Mouse (Mus musculus): ENCODE measurements around the gene Mast1. TPM values are rescaled to one million over a fixed set of nuclear protein-coding genes. Genes with fewer than 3 reads are reported as not detected.

Mast1 gene
- 0.14 and 0.35 TPM in 2 replicates for polyA plus RNA-seq (2012; rRNA removed; ENCODE audit: low replicate concordance)

GRCm38 (mm10) chr8:84936962-84937546 is at the start of gene Mast1:
Gene Mast1, minus strand, starts transcription at chr8:84937359.

GRCm38 (mm10) chr8:84978248-84978940 is 41.2 kb upstream of the Mast1 start, which contains the start of gene Junb:
Gene Junb, minus strand, starts transcription at chr8:84978718.

GRCm38 (mm10) chr8:84969241-84970134 is 32.3 kb upstream of the Mast1 start, which contains the start of the genes Gm49661, Prdx2 and Rnaseh2a:
Gene Gm49661, minus strand, starts transcription at chr8:84969433.
Gene Prdx2, plus strand, starts transcription at chr8:84969587.
Gene Rnaseh2a, minus strand, starts transcription at chr8:84969767.

GRCm38 (mm10) chr8:84946528-84947240 is 9.5 kb upstream of the Mast1 start, which contains the start of gene Rtbdn:
Gene Rtbdn, plus strand, starts transcription at chr8:84946991.

GRCm38 (mm10) chr8:84908421-84909161 is 28.6 kb downstream of the Mast1 start, which contains the start of gene Dnase2a:
Gene Dnase2a, plus strand, starts transcription at chr8:84908560.

GRCm38 (mm10) chr8:84901752-84902151 is 35.4 kb downstream of the Mast1 start, which contains the start of gene Klf1:
Gene Klf1, plus strand, starts transcription at chr8:84901928.

GRCm38 (mm10) chr8:84893709-84894134 is 43.4 kb downstream of the Mast1 start, which contains the start of gene Gcdh:
Gene Gcdh, minus strand, starts transcription at chr8:84893921.

GRCm38 (mm10) chr8:84871376-84872308 is 65.5 kb downstream of the Mast1 start, which contains the start of gene Syce2:
Gene Syce2, plus strand, starts transcription at chr8:84872111.

Other genes starting within 250 kb of the Mast1 start
- gene Nacc1, start 249.5 kb downstream of the Mast1 start, polyA plus RNA-seq (2012; rRNA removed; ENCODE audit: low replicate concordance): 89.1 and 102 TPM in 2 replicates
- gene Lyl1, start 235.9 kb downstream of the Mast1 start, polyA plus RNA-seq (2012; rRNA removed; ENCODE audit: low replicate concordance): 25.7 and 54.6 TPM in 2 replicates
- gene G430095P16Rik, start 214.4 kb downstream of the Mast1 start, polyA plus RNA-seq (2012; rRNA removed; ENCODE audit: low replicate concordance): 2.0 and 4.5 TPM in 2 replicates
- 59.5 and 91.6 TPM in 2 replicates for gene Nfix, start 137.0 kb downstream of the Mast1 start, polyA plus RNA-seq (2012; rRNA removed; ENCODE audit: low replicate concordance)
- 2.4 and 2.9 TPM in 2 replicates for gene Dand5, start 114.5 kb downstream of the Mast1 start, polyA plus RNA-seq (2012; rRNA removed; ENCODE audit: low replicate concordance)
- gene Gadd45gip1, start 105.8 kb downstream of the Mast1 start, polyA plus RNA-seq (2012; rRNA removed; ENCODE audit: low replicate concordance): 13.8 and 69.9 TPM in 2 replicates
- gene Rad23a, start 96.7 kb downstream of the Mast1 start, polyA plus RNA-seq (2012; rRNA removed; ENCODE audit: low replicate concordance): 82.5 and 118 TPM in 2 replicates
- 159 and 214 TPM in 2 replicates for gene Calr, start 90.4 kb downstream of the Mast1 start, polyA plus RNA-seq (2012; rRNA removed; ENCODE audit: low replicate concordance)
- 45.3 and 57.4 TPM in 2 replicates for gene Farsa, start 80.4 kb downstream of the Mast1 start, polyA plus RNA-seq (2012; rRNA removed; ENCODE audit: low replicate concordance)
- gene Syce2, start 65.2 kb downstream of the Mast1 start, polyA plus RNA-seq (2012; rRNA removed; ENCODE audit: low replicate concordance): 0.81 and 0.99 TPM in 2 replicates
- 105 and 190 TPM in 2 replicates for gene Gcdh, start 43.4 kb downstream of the Mast1 start, polyA plus RNA-seq (2012; rRNA removed; ENCODE audit: low replicate concordance)
- gene Klf1, start 35.4 kb downstream of the Mast1 start, polyA plus RNA-seq (2012; rRNA removed; ENCODE audit: low replicate concordance): 0.16 and 0.51 TPM in 2 replicates
- 41.2 and 44.9 TPM in 2 replicates for gene Dnase2a, start 28.8 kb downstream of the Mast1 start, polyA plus RNA-seq (2012; rRNA removed; ENCODE audit: low replicate concordance)
- not detected in 2 replicates for gene Rtbdn, start 9.6 kb upstream of the Mast1 start, polyA plus RNA-seq (2012; rRNA removed; ENCODE audit: low replicate concordance)
- gene Gm49661, start 32.1 kb upstream of the Mast1 start, polyA plus RNA-seq (2012; rRNA removed; ENCODE audit: low replicate concordance): 2.1 TPM in 1 of 2 replicates, not detected in the other
- gene Prdx2, start 32.2 kb upstream of the Mast1 start, polyA plus RNA-seq (2012; rRNA removed; ENCODE audit: low replicate concordance): 111 and 179 TPM in 2 replicates
- gene Rnaseh2a, start 32.4 kb upstream of the Mast1 start, polyA plus RNA-seq (2012; rRNA removed; ENCODE audit: low replicate concordance): 44.4 and 48.4 TPM in 2 replicates
- 50.5 and 206 TPM in 2 replicates for gene Junb, start 41.4 kb upstream of the Mast1 start, polyA plus RNA-seq (2012; rRNA removed; ENCODE audit: low replicate concordance)
- 7.7 and 9.8 TPM in 2 replicates for gene Hook2, start 53.2 kb upstream of the Mast1 start, polyA plus RNA-seq (2012; rRNA removed; ENCODE audit: low replicate concordance)
- gene Best2, start 77.2 kb upstream of the Mast1 start, polyA plus RNA-seq (2012; rRNA removed; ENCODE audit: low replicate concordance): 0.11 TPM in 1 of 2 replicates, not detected in the other
- 106 and 148 TPM in 2 replicates for gene Asna1, start 87.9 kb upstream of the Mast1 start, polyA plus RNA-seq (2012; rRNA removed; ENCODE audit: low replicate concordance)
- 44.8 and 82.2 TPM in 2 replicates for gene Trir, start 89.5 kb upstream of the Mast1 start, polyA plus RNA-seq (2012; rRNA removed; ENCODE audit: low replicate concordance)
- 63.6 and 82.2 TPM in 2 replicates for gene Tnpo2, start 99.6 kb upstream of the Mast1 start, polyA plus RNA-seq (2012; rRNA removed; ENCODE audit: low replicate concordance)
- 39.5 and 40.0 TPM in 2 replicates for gene Fbxw9, start 122.7 kb upstream of the Mast1 start, polyA plus RNA-seq (2012; rRNA removed; ENCODE audit: low replicate concordance)
- not detected in 2 replicates for gene Gm5741, start 130.6 kb upstream of the Mast1 start, polyA plus RNA-seq (2012; rRNA removed; ENCODE audit: low replicate concordance)
- gene Dhps, start 134.4 kb upstream of the Mast1 start, polyA plus RNA-seq (2012; rRNA removed; ENCODE audit: low replicate concordance): 37.4 and 72.8 TPM in 2 replicates
- gene Wdr83os, start 143.4 kb upstream of the Mast1 start, polyA plus RNA-seq (2012; rRNA removed; ENCODE audit: low replicate concordance): 123 and 209 TPM in 2 replicates
- 25.9 and 27.9 TPM in 2 replicates for gene Wdr83, start 143.9 kb upstream of the Mast1 start, polyA plus RNA-seq (2012; rRNA removed; ENCODE audit: low replicate concordance)
- gene Man2b1, start 145.9 kb upstream of the Mast1 start, polyA plus RNA-seq (2012; rRNA removed; ENCODE audit: low replicate concordance): 95.4 and 120 TPM in 2 replicates
- 0.25 and 0.57 TPM in 2 replicates for gene Zfp791, start 185.7 kb upstream of the Mast1 start, polyA plus RNA-seq (2012; rRNA removed; ENCODE audit: low replicate concordance)
- gene Cks1brt, start 214.6 kb upstream of the Mast1 start, polyA plus RNA-seq (2012; rRNA removed; ENCODE audit: low replicate concordance): not detected in 2 replicates

Measured in mammary gland, adult 2 months (tissue).